ENCODE assay signal across 8 mouse cellular contexts in the genomic region with DNA sequence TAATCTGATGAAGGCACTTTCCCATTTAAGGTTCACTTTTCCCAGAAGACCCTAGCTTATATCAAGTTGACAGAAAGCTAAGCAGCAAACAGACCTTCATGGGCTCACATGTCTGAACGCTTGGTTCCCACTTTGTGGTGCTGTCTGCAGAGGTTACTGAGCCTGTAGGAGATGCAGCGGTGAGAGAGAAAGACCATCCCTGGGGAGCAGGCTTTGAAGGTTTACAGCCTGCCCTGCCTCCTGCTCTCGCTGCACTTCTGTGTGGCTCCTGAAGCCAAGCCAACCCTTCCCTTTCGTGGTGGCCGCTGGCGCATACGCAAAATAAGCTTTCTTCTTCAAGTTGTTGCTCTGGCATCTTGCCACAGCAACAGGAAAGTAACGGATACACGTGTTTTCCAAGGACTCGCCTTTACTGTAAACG. TPM values are rescaled to one million over a fixed set of nuclear protein-coding genes. Genes with fewer than 3 reads are reported as not detected.
DNase-seq lines count a peak whose midpoint lies in the region; ATAC-seq and TF ChIP-seq lines count a peak whose summit lies in the region.

A gene (plus strand): TSS at position 35 of the 421 bp plus-strand sequence.

- no peak within 1 kb of the TSS for H3K27ac ChIP-seq in heart, embryonic 11.5 days (ENCODE audit: low read depth, low read length)
- peak within 1 kb of the TSS; percentile 77 for H3K27ac ChIP-seq in kidney, embryonic 14.5 days (ENCODE audit: low read depth, low read length)
- peak within 1 kb of the TSS; percentile 38; the same call in 1 of the 2 replicates for H3K27ac ChIP-seq in lung, postnatal 0 days (ENCODE audit: low read length)
- H3K27ac ChIP-seq in stomach, embryonic 15.5 days = peak within 1 kb of the TSS; percentile 46

- no peak for TF ChIP-seq CTCF in brain, embryonic 14.5 days (IDR thresholded peaks at IDR 0.05; ENCODE audit: borderline replicate concordance, extremely low read depth, insufficient read depth, insufficient read length)
- TF ChIP-seq CTCF in lung, postnatal 0 days (IDR thresholded peaks at IDR 0.05) = no peak

- WGBS in heart, embryonic 11.5 days (ENCODE audit: insufficient replicate concordance) = 18% methylated on average over 11 of the region's 11 CpGs
- WGBS in kidney, embryonic 14.5 days = 4% methylated on average over 11 of the region's 11 CpGs
- 12% methylated on average over 11 of the region's 11 CpGs for WGBS in lung, postnatal 0 days
- 11% methylated on average over 11 of the region's 11 CpGs for WGBS in stomach, embryonic 15.5 days

- no peak within 1 kb of the TSS for H3K4me3 ChIP-seq in heart, embryonic 11.5 days (ENCODE audit: low read depth, low read length)
- H3K4me3 ChIP-seq in kidney, embryonic 14.5 days (ENCODE audit: low read length) = peak within 1 kb of the TSS; percentile 17; the same call in 1 of the 2 replicates
- H3K4me3 ChIP-seq in lung, postnatal 0 days (ENCODE audit: low read depth, low read length) = peak within 1 kb of the TSS; percentile 5; the same call in 1 of the 2 replicates
- H3K4me3 ChIP-seq in stomach, embryonic 15.5 days (replicated peaks) = no peak within 1 kb of the TSS; the same call in 1 of the 2 replicates

- no peaks in the 10 kb centered on the region for H3K36me3 ChIP-seq in heart, embryonic 11.5 days (ENCODE audit: control insufficient read depth, insufficient read depth, low read length)
- H3K36me3 ChIP-seq in kidney, embryonic 14.5 days (ENCODE audit: control insufficient read depth, insufficient read depth, low read length) = no peaks in the 10 kb centered on the region
- peaks cover 4% of the 10 kb centered on the region; the same call in 1 of the 2 replicates for H3K36me3 ChIP-seq in lung, postnatal 0 days (ENCODE audit: insufficient read depth, low read length)
- no peaks in the 10 kb centered on the region for H3K36me3 ChIP-seq in stomach, embryonic 15.5 days

- H3K9ac ChIP-seq in heart, embryonic 11.5 days (ENCODE audit: low read depth, low read length) = 0 out of 2 replicates have a peak within 1 kb of the TSS, but pooled peaks have one; percentile 44
- peak within 1 kb of the TSS; percentile 44; the same call in 1 of the 2 replicates for H3K9ac ChIP-seq in kidney, embryonic 14.5 days (ENCODE audit: low read depth, low read length)
- no peak within 1 kb of the TSS for H3K9ac ChIP-seq in lung, postnatal 0 days (replicated peaks; ENCODE audit: low read depth)
- no peak within 1 kb of the TSS for H3K9ac ChIP-seq in stomach, embryonic 15.5 days

- TF ChIP-seq POLR2A in brain, embryonic 14.5 days (IDR thresholded peaks at IDR 0.05; ENCODE audit: borderline replicate concordance, extremely low read depth, insufficient read depth, insufficient read length, poor library complexity, severe bottlenecking) = no peak

- peaks cover 5% of the 10 kb centered on the region; the same call in 1 of the 2 replicates for H3K4me1 ChIP-seq in heart, embryonic 11.5 days (ENCODE audit: control insufficient read depth, insufficient read depth, low read length)
- peaks cover 13% of the 10 kb centered on the region for H3K4me1 ChIP-seq in kidney, embryonic 14.5 days (ENCODE audit: control insufficient read depth, insufficient read depth, low read length)
- H3K4me1 ChIP-seq in lung, postnatal 0 days (ENCODE audit: insufficient read depth, low read depth, low read length) = peaks cover 12% of the 10 kb centered on the region; the same call in 1 of the 2 replicates
- 0 out of 2 replicates have a peak, but pooled peaks cover 4% of the 10 kb centered on the region for H3K4me1 ChIP-seq in stomach, embryonic 15.5 days

- no peak for TF ChIP-seq EP300 in lung, postnatal 0 days (IDR thresholded peaks at IDR 0.05)

- peak within 1 kb of the TSS; percentile 37 for H3K4me2 ChIP-seq in heart, embryonic 11.5 days
- H3K4me2 ChIP-seq in kidney, embryonic 14.5 days (replicated peaks; ENCODE audit: low read depth, low read length) = peak within 1 kb of the TSS; percentile 40
- peak within 1 kb of the TSS; percentile 44 for H3K4me2 ChIP-seq in lung, postnatal 0 days (replicated peaks; ENCODE audit: low read depth, low read length)
- H3K4me2 ChIP-seq in stomach, embryonic 15.5 days = peak within 1 kb of the TSS; percentile 39

- DNase-seq in R1 (ENCODE audit: low read depth, low spot score) = peak; percentile 43
- peak; percentile 72 for DNase-seq in brain, embryonic 14.5 days (ENCODE audit: low read depth)
- peak; percentile 54 for DNase-seq in lung, postnatal 0 days (ENCODE audit: low spot score)

- ATAC-seq in heart, embryonic 11.5 days (replicated peaks; ENCODE audit: insufficient number of reproducible peaks, low FRiP score, low TSS enrichment) = no peak
- ATAC-seq in kidney, embryonic 14.5 days (ENCODE audit: low FRiP score, low TSS enrichment) = 0 out of 2 replicates have a peak, but pooled peaks have one; percentile 24
- ATAC-seq in lung, postnatal 0 days = peak; percentile 16; the same call in 1 of the 2 replicates
- ATAC-seq in stomach, embryonic 15.5 days (ENCODE audit: insufficient read depth, low FRiP score, low read depth) = no peak
- ATAC-seq in megakaryocyte progenitor cell, adult 5-6 weeks (replicated peaks; ENCODE audit: poor library complexity) = no peak; the same call in 1 of the 2 replicates
- no peak for ATAC-seq in inflammation-experienced regulatory T-cells, adult 6 months

- H3K9me3 ChIP-seq in heart, embryonic 11.5 days (replicated peaks; ENCODE audit: control insufficient read depth, low read length) = no peaks in the 10 kb centered on the region
- no peaks in the 10 kb centered on the region for H3K9me3 ChIP-seq in kidney, embryonic 14.5 days (ENCODE audit: control insufficient read depth, low read length)
- H3K9me3 ChIP-seq in lung, postnatal 0 days (ENCODE audit: low read length) = no peaks in the 10 kb centered on the region
- no peaks in the 10 kb centered on the region for H3K9me3 ChIP-seq in stomach, embryonic 15.5 days

- H3K27me3 ChIP-seq in heart, embryonic 11.5 days (ENCODE audit: control insufficient read depth, insufficient read depth, low read length) = no peaks in the 10 kb centered on the region
- H3K27me3 ChIP-seq in kidney, embryonic 14.5 days (ENCODE audit: control insufficient read depth, insufficient read depth, low read length) = no peaks in the 10 kb centered on the region
- no peaks in the 10 kb centered on the region for H3K27me3 ChIP-seq in lung, postnatal 0 days (replicated peaks; ENCODE audit: insufficient read depth, low read length)
- no peaks in the 10 kb centered on the region for H3K27me3 ChIP-seq in stomach, embryonic 15.5 days (replicated peaks)

RNA-seq across cellular contexts. Expression of the gene that starts here (rescaled TPM):
- polyA plus RNA-seq in brain, embryonic 14.5 days (2012; rRNA removed) = 0.09 and 0.25 TPM in 2 replicates
- 0.30 and 0.54 TPM in 2 replicates for polyA plus RNA-seq in heart, embryonic 11.5 days (2014; fragmentation: Nextera tagmentation; extraction: Ambion mirVana)
- polyA plus RNA-seq in kidney, embryonic 14.5 days (2014; fragmentation: Nextera tagmentation; extraction: Ambion mirVana) = 1.5 and 2.7 TPM in 2 replicates
- 2.6 and 2.8 TPM in 2 replicates for polyA plus RNA-seq in lung, postnatal 0 days (2015; fragmentation: Nextera tagmentation; extraction: Ambion mirVana)
- 0.55 and 1.0 TPM in 2 replicates for polyA plus RNA-seq in stomach, embryonic 15.5 days (2015; fragmentation: Nextera tagmentation; extraction: Ambion mirVana)
- total RNA-seq in megakaryocyte progenitor cell, adult 5-6 weeks (2015) = 0.32 and 0.44 TPM in 2 replicates
- 0.50 TPM in 1 of 2 replicates, not detected in the other for total RNA-seq in megakaryocyte progenitor cell, adult 5-6 weeks (2017)
- under 1 TPM; 0.78 to 0.95 (median 0.81) TPM for polyA plus RNA-seq in inflammation-experienced regulatory T-cells, adult 6 months (2017; shearing (Covaris generic))

Comparison
In these comparisons a context has a peak if more than half of its experiments do, and no peak if none do; other contexts are left out.
1. Peak in DNase-seq in brain, embryonic 14.5 days; RNA of the gene not detected or under 1 TPM.
2. ATAC-seq: peak in kidney, embryonic 14.5 days (single experiment) and lung, postnatal 0 days (single experiment); none in heart, embryonic 11.5 days (single experiment), stomach, embryonic 15.5 days (single experiment), megakaryocyte progenitor cell, adult 5-6 weeks (single experiment) and inflammation-experienced regulatory T-cells, adult 6 months (single experiment).
3. H3K4me3 ChIP-seq: peak in kidney, embryonic 14.5 days (single experiment) and lung, postnatal 0 days (single experiment); none in heart, embryonic 11.5 days (single experiment) and stomach, embryonic 15.5 days (single experiment).
4. H3K9ac ChIP-seq: peak in heart, embryonic 11.5 days (single experiment) and kidney, embryonic 14.5 days (single experiment); none in lung, postnatal 0 days (single experiment) and stomach, embryonic 15.5 days (single experiment).
5. Peak in every context shown above with its lines, with median percentiles within 50 percentile points of each other: DNase-seq and H3K4me2 ChIP-seq.